Mouse (Mus musculus) lung, embryonic 16.5 days (tissue): ENCODE results near the gene Gm12216. TPM values are rescaled to one million over a fixed set of nuclear protein-coding genes. Genes with fewer than 3 reads are reported as not detected.

ENCODE experiments used
- ATAC-seq: fragments of 200-750 bp; cut with Nextera tagmentation; 2 replicates; pipeline ENCODE4 v1.8.0; 2017; ENCODE audit warnings: low read depth, mild to moderate bottlenecking, moderate library complexity
- H3K27ac ChIP-seq: fragments of 300-500 bp; sonication (generic); 2 replicates; pipeline ENCODE4 v1.5.1; 2014; ENCODE audit warnings: mild to moderate bottlenecking, control low read depth, low read length
- H3K27me3 ChIP-seq: fragments of 300-500 bp; sonication (generic); 2 replicates; pipeline ENCODE4 v1.6.1; 2014; ENCODE audit warnings: low read depth, low read length, mixed read lengths; ENCODE audit not compliant: control insufficient read depth, insufficient read depth
- H3K36me3 ChIP-seq: fragments of 300-500 bp; sonication (generic); 2 replicates; pipeline ENCODE4 v1.6.1; 2014; ENCODE audit warnings: low read length; ENCODE audit not compliant: control insufficient read depth, insufficient read depth
- H3K4me1 ChIP-seq: fragments of 300-500 bp; sonication (generic); replicated peaks from 2 replicates; pipeline ENCODE4 v1.6.1; 2014; ENCODE audit warnings: low read length, mixed read lengths; ENCODE audit not compliant: control insufficient read depth, insufficient read depth
- H3K4me2 ChIP-seq: fragments of 300-500 bp; sonication (generic); 2 replicates; pipeline ENCODE4 v1.6.1; 2014; ENCODE audit warnings: low read depth, low read length, control low read depth
- H3K4me3 ChIP-seq: fragments of 300-500 bp; sonication (generic); 2 replicates; pipeline ENCODE4 v1.5.1; 2014; ENCODE audit warnings: mild to moderate bottlenecking, low read length, control low read depth
- H3K9ac ChIP-seq: fragments of 300-500 bp; sonication (generic); 2 replicates; pipeline ENCODE4 v1.6.1; 2014; ENCODE audit warnings: low read length, control low read depth
- H3K9me3 ChIP-seq: fragments of 300-500 bp; sonication (generic); 2 replicates; pipeline ENCODE4 v1.6.1; 2016; ENCODE audit warnings: low read length; ENCODE audit not compliant: control insufficient read depth
- WGBS: fragments of 180-500 bp; shearing (Covaris S2); extraction: QIAGEN DNeasy Blood & Tissue Kit; methylation state at CpG from one replicate; pipeline ENCODE4 v1.1.7; 2014; 5-methylcytosine and 5-hydroxymethylcytosine counted together
- polyA plus RNA-seq: library from polyadenylated mRNA; unstranded; fragments of >200 nt; fragmentation: Nextera tagmentation; extraction: Ambion mirVana; gene quantifications from 2 replicates; pipeline ENCODE4 v1.2.1, GENCODE M21; 2015

Gene Gm12216
- polyA plus RNA-seq, 1 experiment from 2014 or later, result 1.8 TPM

GRCm38 (mm10) chr11:53794015-53794414 is 65.0 kb downstream of the Gm12216 start:
- H3K36me3 ChIP-seq, result no peaks in the 10 kb centered on the region
- peaks cover 42% of the 10 kb centered on the region for H3K4me1 ChIP-seq
- WGBS, result 44% methylated on average over 3 of the region's 3 CpGs
- H3K27me3 ChIP-seq, result no peaks in the 10 kb centered on the region
- no peak overlapping the region for H3K9ac ChIP-seq
- no peaks in the 10 kb centered on the region; the same call in 1 of the 2 replicates for H3K9me3 ChIP-seq
- H3K27ac ChIP-seq, result peak overlapping the region; percentile 75
- no peak overlapping the region for H3K4me3 ChIP-seq
- 0 out of 2 replicates have a peak, but pooled peaks have one; percentile 8 for ATAC-seq
- no peak overlapping the region for H3K4me2 ChIP-seq

- Histone ChIP-seq H3K4me1 (peaks cover 46% of the 10 kb centered on the region), H3K36me3 (no peaks in the 10 kb centered on the region), H3K27me3 (no peaks in the 10 kb centered on the region), H3K9me3 (no peaks in the 10 kb centered on the region; the same call in 1 of the 2 replicates), H3K9ac (no peak overlapping the region), H3K4me2 (no peak overlapping the region), H3K4me3 (no peak overlapping the region), H3K27ac (0 out of 2 replicates have a peak overlapping the region, but pooled peaks have one; percentile 5)
- no peak for ATAC-seq
- WGBS, result 47% methylated on average over 3 of the region's 3 CpGs
These were observed 66.1 kb downstream of the Gm12216 start for GRCm38 (mm10) chr11:53792986-53793385.

GRCm38 (mm10) chr11:53789277-53789676 is 69.8 kb downstream of the Gm12216 start:
- Histone ChIP-seq H3K27me3 (no peaks in the 10 kb centered on the region), H3K36me3 (no peaks in the 10 kb centered on the region), H3K4me2 (no peak overlapping the region), H3K4me3 (no peak overlapping the region), H3K27ac (no peak overlapping the region), H3K9ac (no peak overlapping the region), H3K4me1 (peaks cover 12% of the 10 kb centered on the region), H3K9me3 (no peaks in the 10 kb centered on the region; the same call in 1 of the 2 replicates)
- 68% methylated on average over 3 of the region's 3 CpGs for WGBS
- no peak for ATAC-seq

GRCm38 (mm10) chr11:53788196-53788595 is 70.9 kb downstream of the Gm12216 start:
- Histone ChIP-seq H3K4me2 (no peak overlapping the region), H3K4me1 (peaks cover 5% of the 10 kb centered on the region; the same call in 1 of the 2 replicates), H3K27ac (no peak overlapping the region), H3K36me3 (no peaks in the 10 kb centered on the region), H3K27me3 (no peaks in the 10 kb centered on the region), H3K4me3 (no peak overlapping the region), H3K9me3 (no peaks in the 10 kb centered on the region; the same call in 1 of the 2 replicates), H3K9ac (no peak overlapping the region)
- ATAC-seq, result peak; percentile 53
- 58% methylated on average over 6 of the region's 8 CpGs for WGBS

- H3K4me3 ChIP-seq, result no peak overlapping the region
- H3K27ac ChIP-seq, result peak overlapping the region; percentile 7; the same call in 1 of the 2 replicates
- no peak for ATAC-seq
- no peak overlapping the region for H3K9ac ChIP-seq
- H3K4me2 ChIP-seq, result no peak overlapping the region
- H3K9me3 ChIP-seq, result no peaks in the 10 kb centered on the region
- WGBS, result 65% methylated on average over 13 of the region's 13 CpGs
- H3K27me3 ChIP-seq, result no peaks in the 10 kb centered on the region
- H3K4me1 ChIP-seq, result peaks cover 5% of the 10 kb centered on the region; the same call in 1 of the 2 replicates
- no peaks in the 10 kb centered on the region for H3K36me3 ChIP-seq
These were observed 72.7 kb downstream of the Gm12216 start for GRCm38 (mm10) chr11:53786058-53787031.

GRCm38 (mm10) chr11:53785311-53785936 is 73.6 kb downstream of the Gm12216 start:
- no peaks in the 10 kb centered on the region for H3K9me3 ChIP-seq
- peak overlapping the region; percentile 7; the same call in 1 of the 2 replicates for H3K27ac ChIP-seq
- no peaks in the 10 kb centered on the region for H3K27me3 ChIP-seq
- H3K4me3 ChIP-seq, result no peak overlapping the region
- H3K9ac ChIP-seq, result no peak overlapping the region
- no peak overlapping the region for H3K4me2 ChIP-seq
- no peak for ATAC-seq
- WGBS, result 61% methylated on average over 3 of the region's 3 CpGs
- no peaks in the 10 kb centered on the region for H3K36me3 ChIP-seq
- H3K4me1 ChIP-seq, result peaks cover 5% of the 10 kb centered on the region; the same call in 1 of the 2 replicates

GRCm38 (mm10) chr11:53783288-53783687 is 75.8 kb downstream of the Gm12216 start:
- Histone ChIP-seq H3K27ac (no peak overlapping the region), H3K36me3 (no peaks in the 10 kb centered on the region), H3K4me1 (peaks cover 2% of the 10 kb centered on the region; the same call in 1 of the 2 replicates), H3K4me3 (no peak overlapping the region), H3K27me3 (no peaks in the 10 kb centered on the region), H3K9ac (no peak overlapping the region), H3K9me3 (no peaks in the 10 kb centered on the region), H3K4me2 (no peak overlapping the region)
- 82% methylated on average over 9 of the region's 9 CpGs for WGBS
- no peak for ATAC-seq

- Histone ChIP-seq H3K9ac (no peak overlapping the region), H3K36me3 (peaks cover 1% of the 10 kb centered on the region; the same call in 1 of the 2 replicates), H3K4me2 (no peak overlapping the region), H3K27me3 (no peaks in the 10 kb centered on the region), H3K4me3 (no peak overlapping the region), H3K4me1 (no peaks in the 10 kb centered on the region; the same call in 1 of the 2 replicates), H3K27ac (no peak overlapping the region), H3K9me3 (no peaks in the 10 kb centered on the region)
- 72% methylated on average over 7 of the region's 7 CpGs for WGBS
- no peak for ATAC-seq
These were observed 77.1 kb downstream of the Gm12216 start for GRCm38 (mm10) chr11:53781964-53782363.
